Mouse (Mus musculus) bone marrow macrophage, adult 2 months (primary cell): ENCODE measurements at regions not wholly inside any gene's neighbourhood (a gene's known extent, or its start where the extent isn't known, plus 50 kb on each side); places are given as distances from the start of the nearest gene placed in this dataset.

Experiments used
- H3K27ac ChIP-seq: 2 replicates; pipeline ENCODE4 v1.5.1; 2012; ENCODE audit warnings: low read depth, low read length; ENCODE audit not compliant: insufficient read depth
- H3K4me1 ChIP-seq: 2 replicates; pipeline ENCODE4 v1.6.1; 2012; ENCODE audit warnings: low read length; ENCODE audit not compliant: control insufficient read depth, insufficient read depth
- H3K4me3 ChIP-seq: 2 replicates; pipeline ENCODE4 v1.5.1; 2012; ENCODE audit warnings: mild to moderate bottlenecking, low read length, moderate library complexity; ENCODE audit not compliant: insufficient read depth
- CTCF ChIP-seq: IDR thresholded peaks from 2 replicates; pipeline ENCODE4 v1.5.1; 2012; ENCODE audit warnings: low read depth, mild to moderate bottlenecking, low read length, moderate library complexity
- POLR2A ChIP-seq: IDR thresholded peaks from 2 replicates; pipeline ENCODE4 v1.6.1; 2012; ENCODE audit warnings: mild to moderate bottlenecking, low read depth, low read length, borderline replicate concordance

- H3K27ac ChIP-seq: no peak overlapping the region
- no peak overlapping the region for H3K4me3 ChIP-seq
- TF ChIP-seq POLR2A: no peak
- TF ChIP-seq CTCF: no peak
- peaks cover 3% of the 10 kb centered on the region; the same call in 1 of the 2 replicates for H3K4me1 ChIP-seq
Measured at GRCm38 (mm10) chr13:78580863-78581595, 381.5 kb upstream of the Nr2f1 start.

- H3K27ac ChIP-seq: no peak overlapping the region
- no peak overlapping the region for H3K4me3 ChIP-seq
Measured at GRCm38 (mm10) chr13:78577497-78577896, 377.9 kb upstream of the Nr2f1 start.

GRCm38 (mm10) chr13:78576300-78577296 is 377.0 kb upstream of the Nr2f1 start:
- Histone ChIP-seq H3K4me3 (no peak overlapping the region), H3K27ac (no peak overlapping the region), H3K4me1 (no peaks in the 10 kb centered on the region)
- TF ChIP-seq POLR2A (no peak), CTCF (no peak)

More at GRCm38 (mm10) chr13:78577497-78577896, 377.9 kb upstream of the Nr2f1 start:
- no peak for TF ChIP-seq POLR2A
- no peaks in the 10 kb centered on the region for H3K4me1 ChIP-seq

DNA sequence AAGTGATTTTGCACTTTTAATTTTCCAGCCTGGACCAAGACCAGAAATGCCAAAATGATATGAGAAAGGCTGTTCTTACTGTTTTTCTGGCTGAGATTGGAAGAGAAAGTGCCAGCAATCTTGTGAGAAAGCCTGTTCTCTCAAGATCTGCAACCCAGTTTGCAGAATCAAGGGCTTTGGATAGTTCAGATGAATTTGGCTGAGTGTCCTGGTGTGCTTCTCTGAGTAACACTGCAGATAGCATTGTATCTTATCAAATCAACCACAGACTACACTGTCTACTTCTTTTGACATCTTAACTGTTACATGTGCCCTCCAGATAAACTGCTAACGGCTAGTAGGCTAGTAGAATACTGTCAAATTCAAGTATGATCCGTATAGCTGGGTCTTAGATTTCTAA is 371.5 kb upstream of the Nr2f1 start:
- Histone ChIP-seq H3K4me1 (no peaks in the 10 kb centered on the region), H3K4me3 (no peak overlapping the region), H3K27ac (no peak overlapping the region)
- no peak for TF ChIP-seq CTCF
- TF ChIP-seq POLR2A: no peak

GRCm38 (mm10) chr13:78524446-78524937 is 324.9 kb upstream of the Nr2f1 start:
- no peaks in the 10 kb centered on the region for H3K4me1 ChIP-seq
- no peak overlapping the region for H3K4me3 ChIP-seq
- H3K27ac ChIP-seq: no peak overlapping the region
- no peak for TF ChIP-seq CTCF

DNA sequence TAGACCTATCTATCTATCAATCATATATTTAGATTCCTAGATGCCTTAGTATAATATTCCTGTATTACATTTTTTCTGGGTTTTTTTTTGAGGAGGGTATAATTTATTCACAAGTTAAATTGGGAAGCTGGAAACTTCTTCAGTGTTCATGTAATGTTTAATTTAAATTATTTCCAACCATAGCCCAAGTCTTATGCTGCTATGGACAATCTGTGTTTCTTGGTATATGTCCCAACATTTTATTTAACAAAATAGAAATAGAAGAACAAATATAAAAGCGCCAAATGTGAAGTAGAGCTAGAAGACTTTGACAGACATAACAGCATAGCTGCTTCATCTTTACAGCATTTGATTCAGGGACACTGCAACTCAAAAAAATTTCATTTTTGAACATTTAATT is 321.2 kb upstream of the Nr2f1 start:
- TF ChIP-seq CTCF (no peak), POLR2A (no peak)
- Histone ChIP-seq H3K27ac (no peak overlapping the region), H3K4me3 (no peak overlapping the region), H3K4me1 (no peaks in the 10 kb centered on the region)

DNA sequence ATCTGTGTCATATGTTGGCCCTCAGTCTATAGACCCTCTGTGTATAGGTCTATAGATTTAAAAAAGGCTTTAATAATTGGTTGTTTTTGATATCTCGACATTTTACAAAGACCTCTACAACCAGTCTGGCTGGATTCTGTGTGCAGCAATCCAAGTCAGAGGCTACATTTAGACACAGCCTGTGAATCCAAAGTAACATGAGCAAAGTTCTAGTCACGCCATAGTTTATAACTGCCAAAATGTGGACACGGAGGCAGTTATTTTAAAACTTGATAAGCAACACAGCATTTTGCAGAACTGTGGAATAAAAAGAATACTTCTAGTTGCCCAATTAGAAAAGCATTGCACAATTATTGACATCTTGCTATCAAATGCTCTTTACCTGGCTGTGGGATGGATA is 320.6 kb upstream of the Nr2f1 start:
- H3K4me3 ChIP-seq: no peak overlapping the region
- no peaks in the 10 kb centered on the region for H3K4me1 ChIP-seq
- TF ChIP-seq CTCF (no peak), POLR2A (no peak)
- H3K27ac ChIP-seq: no peak overlapping the region

- Histone ChIP-seq H3K4me3 (no peak overlapping the region), H3K4me1 (no peaks in the 10 kb centered on the region), H3K27ac (no peak overlapping the region)
- no peak for TF ChIP-seq POLR2A
- no peak for TF ChIP-seq CTCF
Measured at GRCm38 (mm10) chr13:78500551-78500950, 301.0 kb upstream of the Nr2f1 start.

- Histone ChIP-seq H3K27ac (no peak overlapping the region), H3K4me1 (no peaks in the 10 kb centered on the region), H3K4me3 (no peak overlapping the region)
- TF ChIP-seq CTCF (no peak), POLR2A (no peak)
Measured at GRCm38 (mm10) chr13:78483760-78484357, 284.3 kb upstream of the Nr2f1 start.
